Mouse (Mus musculus) frontal cortex, adult 2 months (tissue): ENCODE measurements around the gene Pex6. TPM values are rescaled to one million over a fixed set of nuclear protein-coding genes. Genes with fewer than 3 reads are reported as not detected.

Experiments
- DNase-seq, 2 experiments: peaks; one replicate each; pipeline ENCODE4 v3.0.0; 2022; ENCODE audit warnings: low spot score in 1 of 2; ENCODE audit errors: extremely low spot score in 1 of 2
- polyA plus RNA-seq: library from polyadenylated mRNA; depleted of rRNA; stranded (reverse); fragments of >200 nt; gene quantifications from 2 replicates; pipeline ENCODE4 v1.2.3, GENCODE M21; 2012; rRNA removed

Gene Pex6
- polyA plus RNA-seq, 1 experiment, result 49.1 TPM

DNA sequence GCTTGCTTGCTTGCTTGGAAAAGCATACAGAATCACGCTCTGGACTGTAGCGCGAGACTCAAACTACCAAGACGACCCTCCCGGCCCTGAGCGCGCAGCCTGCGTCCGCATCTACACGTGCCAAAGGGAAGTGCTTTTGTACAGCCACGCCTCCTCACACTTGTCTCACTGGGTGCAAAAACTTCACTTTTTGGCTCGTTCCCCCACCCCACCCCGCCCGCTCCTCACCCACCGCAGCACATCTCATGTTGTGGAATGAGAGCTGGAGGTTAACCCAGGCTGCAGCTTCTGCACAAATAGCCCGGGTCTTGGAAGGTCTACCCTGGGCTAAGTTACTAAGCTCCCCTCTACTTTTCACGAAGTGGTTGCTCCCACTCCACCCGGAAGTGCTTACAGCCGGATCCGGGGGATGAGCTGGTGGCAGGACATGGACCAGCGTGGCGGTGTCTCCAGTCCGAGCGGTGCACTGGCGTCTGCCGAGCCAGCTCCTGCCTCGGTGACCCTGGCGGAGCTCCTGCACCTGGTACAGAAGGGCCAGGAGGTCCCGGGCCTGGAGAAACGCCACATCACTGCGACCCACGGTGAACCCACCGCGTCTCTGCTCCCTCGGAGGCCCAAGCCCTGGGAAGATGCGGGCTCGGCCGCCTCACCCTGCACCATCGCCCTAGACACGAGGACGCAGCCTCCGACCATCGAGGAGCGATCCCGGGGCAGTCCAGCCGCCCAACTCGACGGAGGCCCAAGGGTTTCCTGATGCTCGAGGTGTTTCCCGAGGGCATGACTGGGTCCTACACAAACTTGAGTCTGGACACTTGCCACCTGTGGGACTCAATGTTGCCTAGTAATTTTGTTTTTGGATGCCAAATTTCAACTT lies 61.4 kb downstream of the Pex6 start, which contains the start of gene 2310039H08Rik:
TSS of gene 2310039H08Rik (plus strand) at position 232 of the 874 bp plus-strand sequence.
- peak; percentile 67 to 84 for DNase-seq

DNA sequence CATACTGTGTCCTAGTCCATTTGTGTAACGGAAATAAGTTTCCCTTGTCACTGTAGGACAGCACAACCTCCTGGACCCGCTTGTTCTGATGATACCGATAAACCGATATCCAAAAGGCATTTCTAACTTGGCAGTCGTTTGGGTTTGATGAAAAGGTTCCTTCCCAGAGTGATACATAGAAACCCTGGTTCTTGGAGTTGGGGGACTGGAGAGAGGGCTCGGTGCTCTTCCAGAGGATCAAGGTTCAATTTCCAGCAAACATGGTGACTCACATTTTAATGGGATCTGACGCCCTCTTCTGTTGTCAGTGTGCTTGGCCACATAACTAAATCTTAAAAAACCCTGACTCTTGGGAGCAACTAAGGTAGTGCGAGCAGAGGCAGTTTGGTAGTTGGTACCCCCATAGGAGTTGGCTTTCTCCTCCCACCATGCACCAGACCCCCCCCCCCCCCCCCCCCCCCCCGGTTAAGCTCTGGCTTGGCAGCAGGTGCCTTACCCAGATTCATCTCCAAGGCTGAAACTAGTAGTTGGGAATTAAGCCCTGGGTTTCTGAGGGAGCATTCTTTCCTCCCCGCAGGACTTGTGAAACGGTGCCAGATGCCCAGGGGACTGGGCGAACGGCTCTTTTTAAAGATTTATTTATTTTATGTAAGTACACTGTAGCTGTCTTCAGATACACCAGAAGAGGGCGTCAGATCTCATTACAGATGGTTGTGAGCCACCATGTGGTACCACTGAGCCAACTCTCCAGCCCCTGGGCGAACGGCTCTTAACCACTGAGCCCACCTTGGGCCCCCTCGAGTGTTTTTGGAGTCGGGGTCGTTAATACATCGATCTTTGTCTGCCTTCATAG lies 62.2 kb downstream of the Pex6 start:
- DNase-seq, result no peak

DNA sequence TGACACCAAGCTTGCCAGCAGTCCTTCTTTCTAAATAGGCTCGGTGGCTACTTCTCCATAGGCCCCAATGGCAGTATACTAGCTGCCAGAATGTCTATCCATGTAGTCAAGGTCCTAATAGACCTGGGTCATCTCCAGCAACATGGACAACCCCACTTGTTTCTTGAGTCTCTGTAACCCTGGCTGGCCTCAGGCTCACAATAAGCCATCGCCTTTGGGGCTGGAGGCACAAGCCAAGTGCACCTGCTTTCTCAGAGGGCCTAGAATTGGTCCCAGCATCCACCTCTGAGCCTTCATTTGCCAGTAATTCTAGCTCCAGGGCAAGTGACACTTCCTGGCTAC lies 62.8 kb downstream of the Pex6 start:
- DNase-seq, result no peak

DNA sequence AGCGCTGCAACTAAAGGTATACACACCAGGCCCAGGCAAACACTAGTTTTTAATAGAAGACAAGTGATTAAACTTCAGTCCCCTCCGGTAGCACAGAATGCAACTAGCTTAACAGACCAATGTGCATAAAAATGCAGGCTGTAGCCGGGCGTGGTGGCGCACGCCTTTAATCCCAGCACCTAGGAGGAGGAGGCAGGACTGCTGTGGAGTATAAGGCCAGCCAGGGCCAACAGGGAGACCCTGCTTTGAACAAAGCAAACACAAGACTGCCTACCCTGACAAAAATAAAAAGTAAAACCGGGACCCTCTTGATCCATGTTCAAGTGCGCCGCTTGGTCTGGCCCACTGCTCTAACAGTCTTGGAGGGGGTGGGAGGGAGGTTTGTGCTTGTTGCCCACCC lies 63.8 kb downstream of the Pex6 start:
- DNase-seq, result no peak

Other genes starting within 250 kb of the Pex6 start
- gene Ttbk1, start 223.8 kb upstream of the Pex6 start, polyA plus RNA-seq, result 46.3 and 50.1 TPM in 2 replicates
- 4.0 and 4.8 TPM in 2 replicates for gene Dnph1, start 214.8 kb upstream of the Pex6 start, polyA plus RNA-seq
- gene Cul9, start 165.1 kb upstream of the Pex6 start, polyA plus RNA-seq, result 65.3 and 66.8 TPM in 2 replicates
- gene Srf, start 155.3 kb upstream of the Pex6 start, polyA plus RNA-seq, result 74.8 and 82.0 TPM in 2 replicates
- 5.3 and 6.3 TPM in 2 replicates for gene Ptk7, start 82.0 kb upstream of the Pex6 start, polyA plus RNA-seq
- gene Klc4, start 65.4 kb upstream of the Pex6 start, polyA plus RNA-seq, result 20.1 and 23.5 TPM in 2 replicates
- 51.2 and 58.7 TPM in 2 replicates for gene Mrpl2, start 65.2 kb upstream of the Pex6 start, polyA plus RNA-seq
- gene Cul7, start 61.1 kb upstream of the Pex6 start, polyA plus RNA-seq, result 33.0 and 35.2 TPM in 2 replicates
- 29.6 and 33.0 TPM in 2 replicates for gene Rrp36, start 37.1 kb upstream of the Pex6 start, polyA plus RNA-seq
- gene Mea1, start 32.7 kb upstream of the Pex6 start, polyA plus RNA-seq, result 151 and 157 TPM in 2 replicates
- gene Klhdc3, start 30.5 kb upstream of the Pex6 start, polyA plus RNA-seq, result 189 and 198 TPM in 2 replicates
- 95.4 and 95.5 TPM in 2 replicates for gene Ppp2r5d, start 6.4 kb upstream of the Pex6 start, polyA plus RNA-seq
- 1.8 and 2.2 TPM in 2 replicates for gene Gnmt, start 17.7 kb downstream of the Pex6 start, polyA plus RNA-seq
- 86.0 and 88.3 TPM in 2 replicates for gene Cnpy3, start 40.8 kb downstream of the Pex6 start, polyA plus RNA-seq
- gene Ptcra, start 52.2 kb downstream of the Pex6 start, polyA plus RNA-seq, result 0.36 and 0.88 TPM in 2 replicates
- gene 2310039H08Rik, start 61.2 kb downstream of the Pex6 start, polyA plus RNA-seq, result 23.6 and 27.1 TPM in 2 replicates
- gene Rpl7l1, start 71.2 kb downstream of the Pex6 start, polyA plus RNA-seq, result 37.8 and 46.0 TPM in 2 replicates
- gene Bicral, start 147.0 kb downstream of the Pex6 start, polyA plus RNA-seq, result 37.4 and 38.6 TPM in 2 replicates
- 26.5 and 27.3 TPM in 2 replicates for gene Tbcc, start 179.2 kb downstream of the Pex6 start, polyA plus RNA-seq
- gene Prph2, start 199.0 kb downstream of the Pex6 start, polyA plus RNA-seq, result 0.04 TPM in 1 of 2 replicates, not detected in the other